Mouse (Mus musculus) fibroblast of lung, adult 2 months (primary cell): ENCODE results near the gene Rapgef1.
A peak's percentile ranks its signal among the peaks of the same experiment; 100 is the strongest.

Experiments
- DNase-seq: peaks from one replicate; pipeline ENCODE4 v3.0.0-alpha.2; 2011; ENCODE audit warnings: low read depth

Gene Rapgef1

GRCm38 (mm10) chr2:29619484-29620300 is at the start of gene Rapgef1:
Gene Rapgef1 (plus strand): TSS chr2:29619720.
- no peak for DNase-seq

- DNase-seq = no peak
Measured at GRCm38 (mm10) chr2:29571921-29572700, 47.4 kb upstream of the Rapgef1 start.

- DNase-seq = no peak
Measured at GRCm38 (mm10) chr2:29572811-29573427, 46.6 kb upstream of the Rapgef1 start.

GRCm38 (mm10) chr2:29573591-29573990 is 45.9 kb upstream of the Rapgef1 start:
- DNase-seq = peak; percentile 12

- DNase-seq = no peak
Measured at GRCm38 (mm10) chr2:29574187-29574586, 45.3 kb upstream of the Rapgef1 start.

- no peak for DNase-seq
Measured at GRCm38 (mm10) chr2:29582415-29582814, 37.1 kb upstream of the Rapgef1 start.

- no peak for DNase-seq
Measured at GRCm38 (mm10) chr2:29586017-29586702, 33.4 kb upstream of the Rapgef1 start.

- no peak for DNase-seq
Measured at GRCm38 (mm10) chr2:29588006-29588405, 31.5 kb upstream of the Rapgef1 start.

GRCm38 (mm10) chr2:29589266-29589665 is 30.3 kb upstream of the Rapgef1 start:
- no peak for DNase-seq

- DNase-seq = no peak
Measured at GRCm38 (mm10) chr2:29591626-29592025, 27.9 kb upstream of the Rapgef1 start.

- no peak for DNase-seq
Measured at GRCm38 (mm10) chr2:29592537-29592936, 27.0 kb upstream of the Rapgef1 start.

GRCm38 (mm10) chr2:29603930-29604329 is 15.6 kb upstream of the Rapgef1 start:
- no peak for DNase-seq

GRCm38 (mm10) chr2:29605591-29605990 is 13.9 kb upstream of the Rapgef1 start:
- no peak for DNase-seq

- DNase-seq = no peak
Measured at GRCm38 (mm10) chr2:29606460-29606859, 13.1 kb upstream of the Rapgef1 start.

- DNase-seq = no peak
Measured at GRCm38 (mm10) chr2:29617341-29617740, 2.2 kb upstream of the Rapgef1 start.

- DNase-seq = no peak
Measured at GRCm38 (mm10) chr2:29618926-29619483, 515 bp upstream of the Rapgef1 start.

GRCm38 (mm10) chr2:29620301-29620827 is 844 bp downstream of the Rapgef1 start:
- no peak for DNase-seq

GRCm38 (mm10) chr2:29621163-29621562 is 1.6 kb downstream of the Rapgef1 start:
- no peak for DNase-seq

GRCm38 (mm10) chr2:29621636-29622035 is 2.1 kb downstream of the Rapgef1 start:
- DNase-seq = no peak

GRCm38 (mm10) chr2:29622126-29623005 is 2.8 kb downstream of the Rapgef1 start:
- no peak for DNase-seq
